Mouse (Mus musculus): Measurements from ENCODE around the gene Plekhm3. TPM values are rescaled to one million over a fixed set of nuclear protein-coding genes. Genes with fewer than 3 reads are reported as not detected.

Gene Plekhm3
- polyA plus RNA-seq, 1 experiment: 0.03 TPM

DNA sequence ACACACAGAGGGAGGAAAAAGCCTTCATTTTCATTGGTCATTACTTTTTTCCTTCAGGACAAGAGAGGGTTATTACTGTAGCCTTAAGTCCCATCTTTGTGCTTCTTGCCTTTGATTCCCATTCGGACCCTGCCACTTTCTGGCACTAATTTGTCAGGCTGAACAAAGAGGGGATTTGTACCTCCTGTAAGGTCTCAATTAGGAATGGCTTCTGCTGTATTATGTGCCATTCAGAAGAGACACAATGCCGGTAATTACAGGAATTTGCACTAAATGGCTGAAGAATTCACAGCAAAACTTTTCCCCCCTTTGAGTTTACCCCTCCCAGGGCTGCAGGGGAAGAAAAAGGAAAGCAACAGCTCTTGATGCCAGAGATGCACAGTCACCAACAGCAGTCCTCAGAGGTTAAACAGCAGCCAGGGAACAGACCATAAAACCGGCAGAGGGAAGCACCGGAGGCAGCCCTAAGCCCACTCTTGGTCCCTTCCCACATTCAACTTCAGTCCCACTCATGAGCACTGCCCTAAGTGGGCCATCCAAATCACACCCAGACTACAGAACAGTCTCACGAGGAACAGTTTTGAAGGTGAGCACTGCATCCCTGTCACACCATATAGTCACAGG is 39.6 kb downstream of the Plekhm3 start:
- TF ChIP-seq TAL1 (IDR thresholded peaks at IDR 0.05; ENCODE audit: low read length) (no peak), GATA1 (IDR thresholded peaks at IDR 0.05; ENCODE audit: low read length) (no peak)
- Histone ChIP-seq H3K4me3 (replicated peaks) (no peak overlapping the region), H3K27me3 (ENCODE audit: control insufficient read depth) (no peaks in the 10 kb centered on the region), H3K9me3 (ENCODE audit: control insufficient read depth, low read length) (no peaks in the 10 kb centered on the region), H3K36me3 (ENCODE audit: control insufficient read depth) (peaks cover 6% of the 10 kb centered on the region), H3K4me1 (ENCODE audit: control insufficient read depth) (no peaks in the 10 kb centered on the region)

DNA sequence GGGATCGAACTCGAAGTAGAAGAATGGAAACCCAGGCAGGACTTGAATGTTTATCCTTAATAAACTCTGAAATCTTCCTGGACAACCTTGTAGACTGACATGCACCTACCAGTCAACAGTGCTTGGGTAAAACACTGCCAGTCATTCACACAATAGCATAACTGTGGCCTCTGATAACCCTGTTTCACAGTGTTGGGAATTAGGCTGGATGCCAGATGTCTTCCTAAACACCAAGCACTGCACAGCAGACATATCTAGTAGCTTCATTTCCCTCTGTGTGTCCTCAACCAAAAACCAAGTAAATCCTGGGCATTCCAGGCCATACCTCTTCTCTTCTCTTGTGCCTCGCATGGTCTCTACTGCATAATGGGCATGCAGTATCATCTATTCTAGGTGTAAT is 42.3 kb downstream of the Plekhm3 start:
- H3K4me1 ChIP-seq (ENCODE audit: control insufficient read depth): no peaks in the 10 kb centered on the region
- TF ChIP-seq TAL1 (IDR thresholded peaks at IDR 0.05; ENCODE audit: low read length) (no peak), GATA1 (IDR thresholded peaks at IDR 0.05; ENCODE audit: low read length) (no peak)
- no peaks in the 10 kb centered on the region for H3K36me3 ChIP-seq (ENCODE audit: control insufficient read depth)
- no peak overlapping the region for H3K4me3 ChIP-seq (replicated peaks)
- H3K27me3 ChIP-seq (ENCODE audit: control insufficient read depth): no peaks in the 10 kb centered on the region
- no peaks in the 10 kb centered on the region for H3K9me3 ChIP-seq (ENCODE audit: control insufficient read depth, low read length)

DNA sequence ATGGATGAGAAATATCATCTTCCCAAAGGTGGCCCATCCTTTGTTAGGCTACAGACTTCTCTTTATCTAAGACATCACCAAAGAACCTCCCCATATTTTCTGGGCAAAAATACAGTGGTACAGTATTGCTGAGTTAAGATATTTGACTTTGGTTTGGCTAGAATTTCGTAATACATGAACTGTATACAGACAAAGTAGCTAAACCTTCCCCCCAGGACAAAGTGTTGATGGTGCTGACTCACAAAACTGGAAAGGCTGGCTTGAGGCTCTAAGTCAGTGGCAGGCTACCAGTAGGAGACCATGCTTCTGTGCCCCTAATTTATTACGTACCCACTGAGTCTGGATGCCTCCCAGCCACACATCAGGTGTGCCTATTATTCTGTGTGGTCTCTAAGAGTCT is 48.9 kb downstream of the Plekhm3 start:
- no peak overlapping the region for H3K4me3 ChIP-seq (replicated peaks)
- no peak for TF ChIP-seq TAL1 (IDR thresholded peaks at IDR 0.05; ENCODE audit: low read length)
- no peak for TF ChIP-seq GATA1 (IDR thresholded peaks at IDR 0.05; ENCODE audit: low read length)
- no peaks in the 10 kb centered on the region for H3K27me3 ChIP-seq (ENCODE audit: control insufficient read depth)
- H3K36me3 ChIP-seq (ENCODE audit: control insufficient read depth): no peaks in the 10 kb centered on the region
- no peaks in the 10 kb centered on the region for H3K9me3 ChIP-seq (ENCODE audit: control insufficient read depth, low read length)
- H3K4me1 ChIP-seq (ENCODE audit: control insufficient read depth): no peaks in the 10 kb centered on the region; the same call in 1 of the 2 replicates

GRCm38 (mm10) chr1:64906226-64906625 is 50.4 kb downstream of the Plekhm3 start:
- H3K4me1 ChIP-seq (ENCODE audit: control insufficient read depth): no peaks in the 10 kb centered on the region; the same call in 1 of the 2 replicates
- H3K9me3 ChIP-seq (ENCODE audit: control insufficient read depth, low read length): no peaks in the 10 kb centered on the region
- no peak overlapping the region for H3K4me3 ChIP-seq (replicated peaks)
- no peaks in the 10 kb centered on the region for H3K27me3 ChIP-seq (ENCODE audit: control insufficient read depth)
- H3K36me3 ChIP-seq (ENCODE audit: control insufficient read depth): no peaks in the 10 kb centered on the region
- TF ChIP-seq TAL1 (IDR thresholded peaks at IDR 0.05; ENCODE audit: low read length) (no peak), GATA1 (IDR thresholded peaks at IDR 0.05; ENCODE audit: low read length) (no peak)

- Histone ChIP-seq H3K27me3 (ENCODE audit: control insufficient read depth) (no peaks in the 10 kb centered on the region), H3K9me3 (ENCODE audit: control insufficient read depth, low read length) (no peaks in the 10 kb centered on the region), H3K4me1 (ENCODE audit: control insufficient read depth) (no peaks in the 10 kb centered on the region; the same call in 1 of the 2 replicates), H3K36me3 (ENCODE audit: control insufficient read depth) (no peaks in the 10 kb centered on the region), H3K4me3 (replicated peaks) (no peak overlapping the region)
- TF ChIP-seq GATA1 (IDR thresholded peaks at IDR 0.05; ENCODE audit: low read length) (no peak), TAL1 (IDR thresholded peaks at IDR 0.05; ENCODE audit: low read length) (no peak)
Observed at GRCm38 (mm10) chr1:64903415-64903814, 53.2 kb downstream of the Plekhm3 start.

GRCm38 (mm10) chr1:64902804-64903203 is 53.8 kb downstream of the Plekhm3 start:
- H3K9me3 ChIP-seq (ENCODE audit: control insufficient read depth, low read length): no peaks in the 10 kb centered on the region
- TF ChIP-seq GATA1 (IDR thresholded peaks at IDR 0.05; ENCODE audit: low read length) (no peak), TAL1 (IDR thresholded peaks at IDR 0.05; ENCODE audit: low read length) (no peak)
- no peaks in the 10 kb centered on the region for H3K36me3 ChIP-seq (ENCODE audit: control insufficient read depth)
- no peaks in the 10 kb centered on the region for H3K27me3 ChIP-seq (ENCODE audit: control insufficient read depth)
- H3K4me3 ChIP-seq (replicated peaks): no peak overlapping the region
- H3K4me1 ChIP-seq (ENCODE audit: control insufficient read depth): no peaks in the 10 kb centered on the region; the same call in 1 of the 2 replicates

- H3K36me3 ChIP-seq (ENCODE audit: control insufficient read depth): no peaks in the 10 kb centered on the region
- no peaks in the 10 kb centered on the region for H3K4me1 ChIP-seq (ENCODE audit: control insufficient read depth)
- H3K4me3 ChIP-seq (replicated peaks): no peak overlapping the region
- TF ChIP-seq GATA1 (IDR thresholded peaks at IDR 0.05; ENCODE audit: low read length): no peak
- TF ChIP-seq TAL1 (IDR thresholded peaks at IDR 0.05; ENCODE audit: low read length): no peak
- H3K9me3 ChIP-seq (ENCODE audit: control insufficient read depth, low read length): no peaks in the 10 kb centered on the region
- H3K27me3 ChIP-seq (ENCODE audit: control insufficient read depth): no peaks in the 10 kb centered on the region
Observed at GRCm38 (mm10) chr1:64899763-64900162, 56.9 kb downstream of the Plekhm3 start.

DNA sequence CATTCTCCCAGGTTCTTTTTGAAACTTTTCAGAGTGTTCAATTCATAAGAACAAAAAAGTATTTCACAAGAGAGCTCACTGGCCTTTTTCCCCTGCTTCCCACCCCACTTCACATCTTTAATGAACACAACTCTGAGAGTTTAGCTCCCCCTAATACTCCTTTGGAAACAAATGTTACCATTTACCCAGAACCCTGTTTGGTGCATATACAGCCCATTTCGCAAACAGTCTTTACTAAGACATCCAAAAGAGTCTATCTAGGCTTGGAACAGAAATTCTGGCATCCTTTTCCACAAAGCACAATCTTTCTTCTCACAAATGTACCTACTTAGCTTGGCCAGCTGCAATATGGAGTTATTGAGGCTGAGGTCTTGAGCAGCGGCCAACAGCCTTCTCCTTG is 59.1 kb downstream of the Plekhm3 start:
- Histone ChIP-seq H3K4me1 (ENCODE audit: control insufficient read depth) (no peaks in the 10 kb centered on the region), H3K4me3 (replicated peaks) (no peak overlapping the region), H3K36me3 (ENCODE audit: control insufficient read depth) (no peaks in the 10 kb centered on the region), H3K9me3 (ENCODE audit: control insufficient read depth, low read length) (no peaks in the 10 kb centered on the region), H3K27me3 (ENCODE audit: control insufficient read depth) (no peaks in the 10 kb centered on the region)
- no peak for TF ChIP-seq TAL1 (IDR thresholded peaks at IDR 0.05; ENCODE audit: low read length)
- no peak for TF ChIP-seq GATA1 (IDR thresholded peaks at IDR 0.05; ENCODE audit: low read length)

GRCm38 (mm10) chr1:64893806-64894205 is 62.8 kb downstream of the Plekhm3 start:
- H3K4me1 ChIP-seq (ENCODE audit: control insufficient read depth): no peaks in the 10 kb centered on the region
- no peak overlapping the region for H3K4me3 ChIP-seq (replicated peaks)
- no peaks in the 10 kb centered on the region for H3K36me3 ChIP-seq (ENCODE audit: control insufficient read depth)
- H3K27me3 ChIP-seq (ENCODE audit: control insufficient read depth): no peaks in the 10 kb centered on the region
- no peak for TF ChIP-seq GATA1 (IDR thresholded peaks at IDR 0.05; ENCODE audit: low read length)
- TF ChIP-seq TAL1 (IDR thresholded peaks at IDR 0.05; ENCODE audit: low read length): no peak
- H3K9me3 ChIP-seq (ENCODE audit: control insufficient read depth, low read length): no peaks in the 10 kb centered on the region

- TF ChIP-seq GATA1 (IDR thresholded peaks at IDR 0.05; ENCODE audit: low read length): no peak
- no peak for TF ChIP-seq TAL1 (IDR thresholded peaks at IDR 0.05; ENCODE audit: low read length)
- Histone ChIP-seq H3K27me3 (ENCODE audit: control insufficient read depth) (no peaks in the 10 kb centered on the region), H3K9me3 (ENCODE audit: control insufficient read depth, low read length) (no peaks in the 10 kb centered on the region), H3K36me3 (ENCODE audit: control insufficient read depth) (no peaks in the 10 kb centered on the region), H3K4me3 (replicated peaks) (no peak overlapping the region), H3K4me1 (ENCODE audit: control insufficient read depth) (no peaks in the 10 kb centered on the region)
Observed at GRCm38 (mm10) chr1:64891332-64891731, 65.3 kb downstream of the Plekhm3 start.

Measured in erythroblast, embryonic 14.5 days (primary cell).